Mouse (Mus musculus) liver, embryonic 11.5 days (tissue): ENCODE data around the gene Fam186b. TPM values are rescaled to one million over a fixed set of nuclear protein-coding genes. Genes with fewer than 3 reads are reported as not detected.
A peak's percentile ranks its signal among the peaks of the same experiment; 100 is the strongest.
"Not testable (repeated sequence)": the region's sequence is repeated elsewhere in the genome, so short reads cannot be mapped to it uniquely, and the experiment has no call there.

Experiments
- ATAC-seq: fragments of 200-750 bp; cut with Nextera tagmentation; replicated peaks from 2 replicates; pipeline ENCODE4 v1.8.0; 2017; ENCODE audit warnings: moderate number of reproducible peaks, mild to moderate bottlenecking, moderate TSS enrichment, moderate library complexity; ENCODE audit not compliant: low FRiP score
- DNase-seq: peaks from one replicate; pipeline ENCODE4 v3.0.0-alpha.2; 2017; ENCODE audit warnings: low spot score
- H3K27ac ChIP-seq: fragments of 300-500 bp; sonication (generic); 2 replicates; pipeline ENCODE4 v1.5.1; 2014; ENCODE audit warnings: mild to moderate bottlenecking, low read depth, low read length, control low read depth
- H3K27me3 ChIP-seq: fragments of 300-500 bp; sonication (generic); replicated peaks from 2 replicates; pipeline ENCODE4 v1.6.1; 2014; ENCODE audit warnings: low read length, mixed read lengths; ENCODE audit not compliant: control insufficient read depth, insufficient read depth
- H3K36me3 ChIP-seq: fragments of 300-500 bp; sonication (generic); 2 replicates; pipeline ENCODE4 v1.6.1; 2014; ENCODE audit warnings: mild to moderate bottlenecking, low read length, moderate library complexity, mixed read lengths; ENCODE audit not compliant: control insufficient read depth, insufficient read depth
- H3K4me1 ChIP-seq: fragments of 300-500 bp; sonication (generic); replicated peaks from 2 replicates; pipeline ENCODE4 v1.6.1; 2014; ENCODE audit warnings: low read length, mixed read lengths; ENCODE audit not compliant: control insufficient read depth, insufficient read depth
- H3K4me2 ChIP-seq: fragments of 300-500 bp; sonication (generic); 2 replicates; pipeline ENCODE4 v1.6.1; 2014; ENCODE audit warnings: mild to moderate bottlenecking, control low read depth, moderate library complexity
- H3K4me3 ChIP-seq: fragments of 300-500 bp; sonication (generic); 2 replicates; pipeline ENCODE4 v1.5.1; 2014; ENCODE audit warnings: low read depth, low read length, control low read depth
- H3K9ac ChIP-seq: fragments of 300-500 bp; sonication (generic); 2 replicates; pipeline ENCODE4 v1.6.1; 2014; ENCODE audit warnings: low read depth, low read length, control low read depth
- H3K9me3 ChIP-seq: fragments of 300-500 bp; sonication (generic); 2 replicates; pipeline ENCODE4 v1.6.1; 2016; ENCODE audit warnings: low read length, inconsistent platforms, mixed read lengths; ENCODE audit not compliant: control insufficient read depth
- WGBS: fragments of 180-500 bp; shearing (Covaris S2); extraction: QIAGEN DNeasy Blood & Tissue Kit; methylation state at CpG from one replicate; pipeline ENCODE4 v1.1.7; 2014; 5-methylcytosine and 5-hydroxymethylcytosine counted together
- polyA plus RNA-seq: library from polyadenylated mRNA; unstranded; fragments of >200 nt; fragmentation: Nextera tagmentation; extraction: Ambion mirVana; gene quantifications from 2 replicates; pipeline ENCODE4 v1.2.1, GENCODE M21; 2014

Fam186b gene
- polyA plus RNA-seq, 1 experiment from 2014 or later: 0.08 TPM

DNA sequence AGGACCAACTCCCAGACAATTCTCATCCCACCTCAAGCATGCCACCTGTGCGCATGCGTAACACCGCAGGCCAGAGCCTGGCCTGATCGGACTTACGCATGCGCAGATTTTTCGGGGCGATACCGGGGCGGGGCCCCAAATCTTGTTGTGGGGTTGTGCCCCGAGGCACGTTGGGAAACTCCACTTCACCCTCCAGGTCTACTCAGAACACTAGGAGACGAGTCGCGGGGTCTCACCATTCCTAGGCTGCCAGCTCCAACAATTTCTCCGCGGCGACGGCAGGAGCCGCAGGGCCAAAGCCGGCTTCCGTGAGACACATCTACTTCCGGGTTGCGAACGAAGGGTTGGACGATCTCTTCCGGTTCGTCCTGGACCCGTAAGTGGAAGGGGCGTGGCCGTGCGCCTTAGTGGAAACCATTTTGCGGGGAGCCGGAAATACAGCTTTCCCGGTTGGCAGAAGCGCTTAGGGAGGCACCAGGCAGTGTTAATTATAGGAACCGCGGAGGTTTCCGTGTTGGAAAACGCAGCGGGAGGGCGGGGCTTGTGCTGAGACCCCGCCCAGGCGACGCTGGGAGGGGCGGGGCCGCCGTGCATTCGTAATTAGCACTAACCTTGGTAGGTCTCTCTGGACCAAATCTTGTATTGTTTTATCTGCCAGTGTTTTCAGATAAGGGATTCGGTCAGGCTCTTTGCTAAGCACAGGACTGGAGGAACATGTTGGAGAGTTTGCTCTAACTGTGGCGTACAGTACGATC lies 43.9 kb downstream of the Fam186b start, which contains the start of gene Mcrs1:
Gene Mcrs1, minus strand, starts transcription at position 336 of the 755 bp plus-strand sequence.
- peaks cover 11% of the 10 kb centered on the region for H3K4me1 ChIP-seq

DNA sequence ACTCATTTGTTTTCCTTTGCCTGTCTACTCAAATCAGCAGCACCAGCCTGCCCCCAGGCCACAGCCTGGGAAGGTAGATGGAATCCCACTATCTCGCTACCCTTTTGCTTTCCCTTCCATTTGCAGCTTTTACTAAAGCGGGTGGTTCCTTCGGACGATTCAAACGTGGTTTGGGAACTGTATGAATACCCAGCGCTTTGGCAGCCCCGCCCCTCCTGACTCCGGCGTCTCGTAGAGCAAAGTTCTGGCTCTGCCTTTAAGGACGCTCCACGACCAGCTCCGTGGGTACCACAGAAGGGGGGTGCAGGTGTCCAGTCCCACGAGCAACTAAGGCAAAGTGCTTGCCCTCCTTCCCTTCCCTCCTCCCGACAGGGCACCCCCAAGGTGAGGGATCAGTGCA lies 44.6 kb downstream of the Fam186b start:
- Histone ChIP-seq H3K4me1 (peaks cover 11% of the 10 kb centered on the region), H3K4me2 (peak overlapping the region; percentile 76), H3K4me3 (peak overlapping the region; percentile 72), H3K9ac (peak overlapping the region; percentile 50)
- DNase-seq, H3K36me3 ChIP-seq, H3K9me3 ChIP-seq, H3K27ac ChIP-seq, H3K27me3 ChIP-seq: not testable (repeated sequence)
- ATAC-seq: peak; percentile 29
- WGBS: 1% methylated on average over 14 of the region's 15 CpGs

More for the DNA sequence above, 43.9 kb downstream of the Fam186b start, which contains the start of gene Mcrs1:
- H3K27me3 ChIP-seq: no peaks in the 10 kb centered on the region
- H3K4me3 ChIP-seq: peak within 1 kb of the TSS; percentile 72
- no peaks in the 10 kb centered on the region for H3K9me3 ChIP-seq
- peak within 1 kb of the TSS; percentile 76 for H3K9ac ChIP-seq
- H3K36me3 ChIP-seq: peaks cover 3% of the 10 kb centered on the region; the same call in 1 of the 2 replicates
- ATAC-seq (peak; percentile 90), DNase-seq (peak; percentile 89)
- under 1% methylated on average over 52 of the region's 52 CpGs for WGBS
- peak within 1 kb of the TSS; percentile 94 for H3K4me2 ChIP-seq
- peak within 1 kb of the TSS; percentile 95 for H3K27ac ChIP-seq

DNA sequence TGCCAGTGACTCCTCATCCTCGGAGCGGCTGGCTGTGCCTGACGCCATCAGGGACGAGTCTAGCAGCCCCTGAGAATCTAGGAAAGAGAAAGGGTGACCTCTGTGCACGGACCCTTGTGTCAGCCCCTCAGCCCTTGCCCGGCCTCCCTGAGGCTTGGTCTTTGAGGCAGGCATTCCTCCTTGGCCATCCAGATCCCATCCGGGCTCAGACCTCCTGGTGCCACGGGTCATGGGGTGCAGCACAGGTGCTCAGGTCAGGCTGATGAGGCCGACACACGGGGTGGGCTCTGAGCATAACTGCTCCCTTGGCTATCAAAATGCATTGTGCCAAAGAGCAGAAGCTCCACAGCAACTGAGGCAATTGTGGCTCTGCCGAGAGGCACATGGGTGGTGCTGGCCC lies 45.8 kb downstream of the Fam186b start:
- Histone ChIP-seq H3K4me3 (no peak overlapping the region), H3K9ac (no peak overlapping the region), H3K36me3 (peaks cover 13% of the 10 kb centered on the region; the same call in 1 of the 2 replicates), H3K4me1 (peaks cover 11% of the 10 kb centered on the region), H3K9me3 (no peaks in the 10 kb centered on the region), H3K4me2 (no peak overlapping the region), H3K27me3 (no peaks in the 10 kb centered on the region), H3K27ac (no peak overlapping the region)
- 87% methylated on average over 11 of the region's 11 CpGs for WGBS
- ATAC-seq: no peak
- no peak for DNase-seq

DNA sequence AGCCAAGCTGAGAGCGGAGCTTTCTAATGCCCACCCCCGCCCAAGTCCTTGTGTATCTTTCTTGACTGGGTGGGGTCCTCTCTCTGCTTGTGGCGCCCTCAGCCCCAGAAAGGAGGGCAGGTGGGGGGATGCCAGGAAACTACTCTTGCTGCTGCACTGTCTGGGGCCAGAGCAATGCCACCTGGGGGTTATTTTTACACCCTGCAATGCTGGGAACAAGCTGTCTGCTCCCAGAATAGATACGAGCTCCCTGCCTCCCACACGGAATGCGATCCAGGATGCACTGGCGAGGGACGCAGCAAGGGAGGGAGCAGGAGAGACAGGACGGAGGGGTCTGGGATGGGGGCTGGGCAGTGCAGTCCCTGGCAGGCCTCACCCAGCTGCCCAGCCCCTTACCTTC lies 46.7 kb downstream of the Fam186b start:
- H3K36me3 ChIP-seq: peaks cover 16% of the 10 kb centered on the region; the same call in 1 of the 2 replicates
- H3K9me3 ChIP-seq: no peaks in the 10 kb centered on the region
- H3K4me3 ChIP-seq: no peak overlapping the region
- 81% methylated on average over 9 of the region's 9 CpGs for WGBS
- no peak for DNase-seq
- H3K27me3 ChIP-seq: no peaks in the 10 kb centered on the region
- no peak overlapping the region for H3K9ac ChIP-seq
- H3K4me1 ChIP-seq: peaks cover 11% of the 10 kb centered on the region
- no peak overlapping the region for H3K27ac ChIP-seq
- H3K4me2 ChIP-seq: no peak overlapping the region
- ATAC-seq: no peak

DNA sequence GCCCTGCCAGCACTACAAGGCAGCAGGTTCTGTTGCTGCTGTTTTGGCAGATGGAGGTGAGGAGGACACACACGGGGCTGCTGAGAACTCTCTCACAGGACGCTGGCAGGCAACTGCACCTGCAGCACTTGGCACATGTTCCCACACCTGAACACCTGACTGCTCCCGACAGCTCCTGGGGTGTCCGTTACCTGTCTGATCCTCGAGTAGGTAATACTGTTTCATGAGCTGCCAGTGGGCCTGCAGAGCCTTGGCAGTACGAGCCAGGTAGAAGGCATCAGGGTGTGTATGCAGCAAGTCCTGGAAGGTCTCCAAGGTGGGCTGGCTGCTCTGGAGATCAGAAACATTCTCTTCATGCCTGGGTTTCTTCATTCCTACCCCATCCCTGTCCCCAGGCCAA lies 49.0 kb downstream of the Fam186b start:
- H3K9ac ChIP-seq, DNase-seq, H3K27me3 ChIP-seq, H3K4me2 ChIP-seq, H3K4me1 ChIP-seq, H3K4me3 ChIP-seq, H3K27ac ChIP-seq, ATAC-seq, H3K9me3 ChIP-seq: not testable (repeated sequence)
- H3K36me3 ChIP-seq: peaks cover 23% of the 10 kb centered on the region; the same call in 1 of the 2 replicates
- WGBS: 89% methylated on average over 6 of the region's 6 CpGs

DNA sequence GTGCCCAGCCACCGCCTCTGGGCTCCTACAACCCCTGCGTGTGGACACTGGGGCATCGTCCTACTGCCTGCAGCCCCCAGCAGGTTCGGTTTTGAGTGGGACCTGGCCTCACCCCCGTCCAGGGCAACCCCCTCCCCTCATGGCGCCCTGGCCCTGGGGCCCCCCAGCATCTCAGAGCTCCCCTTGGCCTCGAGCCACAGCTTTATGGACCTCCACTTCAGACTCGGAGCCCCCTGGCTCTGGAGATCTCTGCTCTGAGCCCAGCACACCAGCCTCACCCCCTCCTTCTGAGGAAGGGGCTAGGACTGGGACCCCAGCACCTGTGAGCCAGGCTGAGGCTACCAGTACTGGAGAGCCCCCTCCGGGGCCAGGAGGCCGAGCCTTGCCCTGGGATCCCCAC lies 53.6 kb downstream of the Fam186b start:
- H3K36me3 ChIP-seq: peaks cover 20% of the 10 kb centered on the region; the same call in 1 of the 2 replicates
- no peak overlapping the region for H3K4me3 ChIP-seq
- DNase-seq: no peak
- H3K27me3 ChIP-seq: no peaks in the 10 kb centered on the region
- 89% methylated on average over 10 of the region's 10 CpGs for WGBS
- H3K9me3 ChIP-seq: no peaks in the 10 kb centered on the region
- no peak overlapping the region for H3K27ac ChIP-seq
- H3K4me2 ChIP-seq: no peak overlapping the region
- no peak for ATAC-seq
- no peaks in the 10 kb centered on the region for H3K4me1 ChIP-seq
- H3K9ac ChIP-seq: no peak overlapping the region

DNA sequence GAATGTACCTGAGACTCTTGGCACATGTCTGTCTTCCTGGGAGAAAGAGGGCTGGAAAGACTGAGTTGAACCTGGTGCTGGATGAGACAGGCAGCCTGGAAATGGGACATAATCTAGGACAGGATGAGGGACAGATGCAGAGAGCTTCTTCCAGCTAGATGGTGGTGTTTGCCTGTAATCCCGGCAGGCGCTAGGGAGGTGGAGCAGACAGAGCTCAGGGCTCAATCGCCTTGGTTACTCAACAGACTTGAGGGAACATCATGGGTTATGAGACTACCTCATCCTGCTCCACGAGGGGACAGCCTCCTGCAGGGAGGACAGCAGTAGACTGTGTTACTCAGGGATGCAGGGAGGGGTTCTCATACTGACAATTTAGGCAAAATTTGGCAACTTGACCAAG lies 54.4 kb downstream of the Fam186b start:
- Histone ChIP-seq H3K4me1 (no peaks in the 10 kb centered on the region), H3K4me3 (no peak overlapping the region), H3K4me2 (no peak overlapping the region), H3K9me3 (no peaks in the 10 kb centered on the region), H3K27me3 (no peaks in the 10 kb centered on the region), H3K36me3 (peaks cover 20% of the 10 kb centered on the region; the same call in 1 of the 2 replicates), H3K27ac (no peak overlapping the region), H3K9ac (no peak overlapping the region)
- 73% methylated on average over 4 of the region's 4 CpGs for WGBS
- DNase-seq (no peak), ATAC-seq (no peak)

DNA sequence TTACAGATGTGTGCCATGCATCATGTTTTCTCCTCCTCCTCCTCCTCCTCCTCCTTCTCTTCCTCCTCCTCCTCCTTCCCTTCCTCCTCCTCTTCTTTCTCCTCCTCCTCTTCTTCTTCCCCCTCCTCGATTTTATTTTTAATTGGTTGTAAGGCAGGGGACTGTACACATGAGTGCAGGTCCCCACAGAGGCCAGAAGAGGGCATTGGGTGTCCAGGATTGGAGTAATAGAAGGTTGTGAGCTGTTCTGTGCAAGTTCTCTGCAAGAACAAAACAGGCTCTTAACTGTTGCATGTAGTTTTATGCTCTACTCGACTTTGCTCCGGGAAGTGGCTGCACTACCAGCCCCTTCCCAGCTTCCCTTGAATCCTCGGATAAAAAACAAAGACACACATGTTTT lies 55.6 kb downstream of the Fam186b start:
- Histone ChIP-seq H3K9ac (no peak overlapping the region), H3K4me1 (no peaks in the 10 kb centered on the region), H3K27ac (no peak overlapping the region), H3K36me3 (peaks cover 12% of the 10 kb centered on the region; the same call in 1 of the 2 replicates), H3K9me3 (no peaks in the 10 kb centered on the region), H3K4me3 (no peak overlapping the region), H3K4me2 (no peak overlapping the region), H3K27me3 (no peaks in the 10 kb centered on the region)
- no peak for DNase-seq
- WGBS: 69% methylated on average over 4 of the region's 4 CpGs
- no peak for ATAC-seq

DNA sequence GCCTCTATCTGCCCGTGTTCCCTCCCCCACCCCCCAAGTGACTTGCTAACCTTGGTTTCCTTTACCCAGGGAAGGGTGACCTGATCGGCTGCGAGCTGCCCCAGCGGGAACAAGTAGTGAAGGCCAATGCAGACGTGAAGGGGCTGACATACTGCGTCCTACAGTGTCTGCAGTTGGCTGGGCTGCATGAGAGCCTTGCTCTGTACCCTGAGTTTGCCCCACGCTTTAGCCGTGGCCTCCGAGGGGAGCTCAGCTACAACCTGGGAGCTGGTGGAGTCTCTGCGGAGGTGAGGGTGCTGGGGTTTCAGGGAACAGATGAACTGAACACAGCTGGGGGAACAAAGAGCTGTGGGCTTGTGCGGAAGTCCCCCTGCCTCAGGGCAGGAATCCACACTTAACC lies 57.7 kb downstream of the Fam186b start:
- Histone ChIP-seq H3K9ac (no peak overlapping the region), H3K9me3 (no peaks in the 10 kb centered on the region), H3K4me3 (no peak overlapping the region), H3K27me3 (peaks cover 7% of the 10 kb centered on the region), H3K4me2 (no peak overlapping the region), H3K36me3 (no peaks in the 10 kb centered on the region; the same call in 1 of the 2 replicates), H3K27ac (no peak overlapping the region), H3K4me1 (peaks cover 2% of the 10 kb centered on the region; the same call in 1 of the 2 replicates)
- DNase-seq: no peak
- 56% methylated on average over 11 of the region's 11 CpGs for WGBS
- ATAC-seq: no peak
